Mouse (Mus musculus) mouse embryonic stem cell (cell line): ENCODE measurements at regions not wholly inside any gene's neighbourhood (a gene's known extent, or its start where the extent isn't known, plus 50 kb on each side); places are given as distances from the start of the nearest gene placed in this dataset.

Source experiments
- in situ Hi-C, 2 experiments: fragments of 300-500 bp; cut with MboI; formaldehyde crosslinking; loops; 1 replicate in 1 of 2; 3 replicates in 1 of 2; pipeline ENCODE4 v1.14.3; 2019 to 2020; ENCODE audit warnings: low sequenced_read_pairs in 2 of 2, low pct_unique_long_range_greater_than_20kb in 1 of 2, mixed read lengths in 1 of 2; ENCODE audit not compliant: unreplicated experiment in 1 of 2

DNA sequence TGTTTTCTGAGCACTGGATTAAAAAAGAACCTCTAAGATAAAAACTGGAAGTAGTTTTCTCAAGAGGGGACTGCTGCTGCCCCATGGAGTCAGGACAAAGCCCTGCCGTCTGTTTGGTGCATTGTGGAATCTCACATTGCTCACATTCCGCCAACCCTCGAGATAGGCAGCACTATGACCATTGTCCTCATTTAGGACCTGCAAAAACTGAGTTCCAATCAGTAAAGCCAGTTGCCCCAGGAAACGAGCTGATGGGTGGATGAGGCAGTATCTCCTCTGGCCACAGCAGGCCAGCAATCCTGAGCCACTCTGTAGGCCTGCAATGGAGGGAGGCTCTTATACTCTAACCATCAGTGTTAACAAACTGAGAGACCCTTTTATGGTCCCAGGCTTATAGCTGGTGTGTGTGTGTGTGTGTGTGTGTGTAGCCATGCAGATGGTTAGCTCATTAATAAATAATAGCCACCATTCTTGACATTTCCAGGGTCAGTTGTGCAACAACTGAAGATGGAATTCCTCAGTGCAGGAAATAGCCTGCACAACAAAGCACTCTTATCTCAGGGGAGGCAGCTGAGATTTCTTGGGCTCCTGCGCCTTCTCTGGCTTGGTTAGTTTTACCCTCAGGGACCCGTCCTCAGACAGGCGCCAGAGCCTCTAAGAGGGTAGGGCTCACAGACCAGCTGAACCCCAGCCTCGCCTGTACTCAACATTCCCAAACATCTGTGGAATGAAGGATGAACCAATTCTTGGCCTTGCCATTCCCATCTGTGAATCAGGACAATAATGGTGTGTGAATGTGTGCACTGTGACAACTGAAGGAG is 52.4 kb upstream of the Mycn start:
- in situ Hi-C loops: loop anchor here in 1 of 2 experiments (25.0 kb wide), 1 partner anchor 582 kb away; no protein-coding TSS in a partner anchor
